Mouse (Mus musculus) heart, adult 18-20 months (tissue): Measurements from ENCODE around the gene Zbtb44. TPM values are rescaled to one million over a fixed set of nuclear protein-coding genes. Genes with fewer than 3 reads are reported as not detected.

Experiments used
- DNase-seq, 2 experiments: peaks; one replicate each; pipeline ENCODE4 v3.0.0; 2021 to 2022; ENCODE audit warnings: mixed read lengths in 1 of 2
- total RNA-seq, 2 experiments: library from RNA; stranded (reverse); gene quantifications; 2 replicates each; pipeline ENCODE4 v1.2.3; 2021

Gene Zbtb44
- total RNA-seq, 2 experiments from 2014 or later, result 30.3 to 35.5 TPM

- no peak for DNase-seq
Observed at GRCm38 (mm10) chr9:31070706-31071105, 40.3 kb downstream of the Zbtb44 start.

- DNase-seq, result no peak
Observed at GRCm38 (mm10) chr9:31072256-31072655, 41.8 kb downstream of the Zbtb44 start.

GRCm38 (mm10) chr9:31073797-31074196 is 43.4 kb downstream of the Zbtb44 start:
- no peak for DNase-seq

GRCm38 (mm10) chr9:31074836-31075235 is 44.4 kb downstream of the Zbtb44 start:
- DNase-seq, result no peak

- no peak for DNase-seq
Observed at GRCm38 (mm10) chr9:31080726-31081125, 50.3 kb downstream of the Zbtb44 start.

GRCm38 (mm10) chr9:31082054-31082666 is 51.7 kb downstream of the Zbtb44 start:
- peak; percentile 61 to 90 for DNase-seq

- no peak for DNase-seq
Observed at GRCm38 (mm10) chr9:31082771-31083170, 52.3 kb downstream of the Zbtb44 start.

GRCm38 (mm10) chr9:31085556-31085955 is 55.1 kb downstream of the Zbtb44 start:
- DNase-seq, result no peak

- DNase-seq, result peak; percentile 27 to 80
Observed at GRCm38 (mm10) chr9:31086085-31086753, 55.8 kb downstream of the Zbtb44 start.

- DNase-seq, result no peak
Observed at GRCm38 (mm10) chr9:31086754-31087145, 56.3 kb downstream of the Zbtb44 start.

- no peak for DNase-seq
Observed at GRCm38 (mm10) chr9:31087466-31087865, 57.0 kb downstream of the Zbtb44 start.

GRCm38 (mm10) chr9:31088116-31088515 is 57.7 kb downstream of the Zbtb44 start:
- DNase-seq, result no peak

GRCm38 (mm10) chr9:31088883-31089282 is 58.4 kb downstream of the Zbtb44 start:
- no peak for DNase-seq

- DNase-seq, result no peak
Observed at GRCm38 (mm10) chr9:31089541-31089940, 59.1 kb downstream of the Zbtb44 start.

GRCm38 (mm10) chr9:31090081-31091023 is 59.9 kb downstream of the Zbtb44 start:
- no peak for DNase-seq

- DNase-seq, result no peak
Observed at GRCm38 (mm10) chr9:31091162-31091581, 60.7 kb downstream of the Zbtb44 start.

GRCm38 (mm10) chr9:31092111-31092832 is 61.8 kb downstream of the Zbtb44 start:
- DNase-seq, result no peak

- no peak for DNase-seq
Observed at GRCm38 (mm10) chr9:31092833-31093195, 62.4 kb downstream of the Zbtb44 start.

GRCm38 (mm10) chr9:31097088-31098082 is 66.9 kb downstream of the Zbtb44 start:
- DNase-seq, result no peak

GRCm38 (mm10) chr9:31098118-31098517 is 67.7 kb downstream of the Zbtb44 start:
- DNase-seq, result no peak

GRCm38 (mm10) chr9:31108464-31108863 is 78.0 kb downstream of the Zbtb44 start:
- DNase-seq, result peak in 1 of 2 experiments; percentile 14
